Mouse (Mus musculus): Measurements from ENCODE around the gene Polr3g.

- TF ChIP-seq CTCF (IDR thresholded peaks at IDR 0.05; ENCODE audit: low read depth) (no peak), EP300 (IDR thresholded peaks at IDR 0.05; ENCODE audit: low read depth) (no peak)
Observed at GRCm38 (mm10) chr13:81667713-81668112, 43.1 kb downstream of the Polr3g start.
